ENCODE assay signal across 21 mouse cellular contexts in genomic region chr15:100912676-100913266, GRCm38 (mm10). TPM values are rescaled to one million over a fixed set of nuclear protein-coding genes. Genes with fewer than 3 reads are reported as not detected.
DNase-seq lines count a peak whose midpoint lies in the region; ATAC-seq and TF ChIP-seq lines count a peak whose summit lies in the region.
"Had no signal": no experiment of that assay in that cellular context is flagged by ENCODE, and none has a peak within 500 bp of the region (broad histone marks: within the 10 kb centered on the region; RNA-seq: fewer than 3 reads in every experiment).

No protein-coding gene starts in this region.

- no peak for ATAC-seq in hindbrain, postnatal 0 days
- no peak for ATAC-seq in hindbrain, embryonic 12.5 days (ENCODE audit: low FRiP score)
- no peak for ATAC-seq in kidney, embryonic 14.5 days (ENCODE audit: low FRiP score, low TSS enrichment)
- ATAC-seq: CD4-positive, CD25-positive, alpha-beta regulatory T cell, adult 4 months; forebrain, postnatal 0 days; hindbrain, embryonic 16.5 days had no signal

- peaks cover 12% of the 10 kb centered on the region for H3K4me1 ChIP-seq in hindbrain, postnatal 0 days (ENCODE audit: insufficient read depth, low read length)
- H3K4me1 ChIP-seq in hindbrain, embryonic 12.5 days = peaks cover 35% of the 10 kb centered on the region
- no peaks in the 10 kb centered on the region for H3K4me1 ChIP-seq in heart, adult 2 months (ENCODE audit: control insufficient read depth, insufficient read depth, low read length)
- H3K4me1 ChIP-seq in kidney, embryonic 14.5 days (ENCODE audit: control insufficient read depth, insufficient read depth, low read length) = no peaks in the 10 kb centered on the region

- H3K4me2 ChIP-seq in hindbrain, postnatal 0 days (ENCODE audit: low read depth, low read length) = no peak overlapping the region
- H3K4me2 ChIP-seq in hindbrain, embryonic 12.5 days (replicated peaks) = no peak overlapping the region
- no peak overlapping the region for H3K4me2 ChIP-seq in kidney, embryonic 14.5 days (replicated peaks; ENCODE audit: low read depth, low read length)
- H3K4me2 ChIP-seq: embryonic facial prominence, embryonic 12.5 days; forebrain, embryonic 12.5 days; heart, embryonic 13.5 days; kidney, embryonic 15.5 days had no signal

- peak overlapping the region; percentile 41; the same call in 1 of the 2 replicates for H3K27ac ChIP-seq in hindbrain, postnatal 0 days
- no peak overlapping the region for H3K27ac ChIP-seq in hindbrain, embryonic 12.5 days
- H3K27ac ChIP-seq in heart, adult 2 months = no peak overlapping the region
- no peak overlapping the region for H3K27ac ChIP-seq in kidney, embryonic 14.5 days (ENCODE audit: low read depth, low read length)
- H3K27ac ChIP-seq: embryonic facial prominence, embryonic 12.5 days; forebrain, embryonic 12.5 days; gastrocnemius, adult 2 months; heart, embryonic 13.5 days; kidney, embryonic 15.5 days had no signal

- no peaks in the 10 kb centered on the region for H3K27me3 ChIP-seq in hindbrain, postnatal 0 days (ENCODE audit: insufficient read depth, low read length)
- H3K27me3 ChIP-seq in hindbrain, embryonic 12.5 days = 0 out of 2 replicates have a peak, but pooled peaks cover 3% of the 10 kb centered on the region
- peaks cover 1% of the 10 kb centered on the region; the same call in 1 of the 2 replicates for H3K27me3 ChIP-seq in heart, adult 2 months (ENCODE audit: control insufficient read depth, insufficient read depth, low read length)
- no peaks in the 10 kb centered on the region for H3K27me3 ChIP-seq in kidney, embryonic 14.5 days (ENCODE audit: control insufficient read depth, insufficient read depth, low read length)
- H3K27me3 ChIP-seq: forebrain, embryonic 12.5 days; kidney, embryonic 15.5 days had no signal

- H3K9me3 ChIP-seq in hindbrain, postnatal 0 days (ENCODE audit: low read length) = no peaks in the 10 kb centered on the region
- peaks cover 3% of the 10 kb centered on the region; the same call in 1 of the 2 replicates for H3K9me3 ChIP-seq in hindbrain, embryonic 12.5 days (replicated peaks)
- H3K9me3 ChIP-seq in kidney, embryonic 14.5 days (ENCODE audit: control insufficient read depth, low read length) = no peaks in the 10 kb centered on the region
- H3K9me3 ChIP-seq: forebrain, embryonic 12.5 days; heart, embryonic 13.5 days; kidney, embryonic 15.5 days had no signal

- TF ChIP-seq CTCF in hindbrain, postnatal 0 days (IDR thresholded peaks at IDR 0.05; ENCODE audit: low read depth) = no peak
- TF ChIP-seq CTCF in heart, adult 2 months (IDR thresholded peaks at IDR 0.05) = no peak

- H3K4me3 ChIP-seq in hindbrain, postnatal 0 days (ENCODE audit: low read length) = no peak overlapping the region
- H3K4me3 ChIP-seq in hindbrain, embryonic 12.5 days = no peak overlapping the region
- no peak overlapping the region for H3K4me3 ChIP-seq in heart, adult 2 months
- no peak overlapping the region for H3K4me3 ChIP-seq in kidney, embryonic 14.5 days (ENCODE audit: low read length)
- H3K4me3 ChIP-seq: embryonic facial prominence, embryonic 12.5 days; forebrain, embryonic 12.5 days; gastrocnemius, adult 2 months; heart, embryonic 13.5 days; kidney, embryonic 15.5 days had no signal

- H3K36me3 ChIP-seq in hindbrain, postnatal 0 days (ENCODE audit: insufficient read depth, low read length) = no peaks in the 10 kb centered on the region
- H3K36me3 ChIP-seq in hindbrain, embryonic 12.5 days = no peaks in the 10 kb centered on the region
- no peaks in the 10 kb centered on the region for H3K36me3 ChIP-seq in heart, adult 2 months (ENCODE audit: control insufficient read depth, insufficient read depth, low read length)
- H3K36me3 ChIP-seq in kidney, embryonic 14.5 days (ENCODE audit: control insufficient read depth, insufficient read depth, low read length) = no peaks in the 10 kb centered on the region
- H3K36me3 ChIP-seq: embryonic facial prominence, embryonic 12.5 days; forebrain, embryonic 12.5 days; heart, embryonic 13.5 days; kidney, embryonic 15.5 days had no signal

- no peak for TF ChIP-seq EP300 in heart, adult 2 months (IDR thresholded peaks at IDR 0.05; ENCODE audit: insufficient read depth, low read depth, low read length)

- DNase-seq in cerebellum, adult 9-10 months = peak; percentile 70
- DNase-seq in cerebellum, adult 9-11 months = no peak
- no peak for DNase-seq in hindbrain, postnatal 0 days (ENCODE audit: low spot score)
- DNase-seq in MEL-GATA-1-ER (ENCODE audit: extremely low read depth, low read depth) = peak; percentile 50
- DNase-seq in heart, adult 2 months = no peak
- DNase-seq: adrenal gland, adult 2 months; adrenal gland, postnatal 25 days; forebrain, postnatal 0 days; gastrocnemius, adult 2 months; gastrocnemius, postnatal 25 days; heart, postnatal 36 days; kidney, adult 18-20 months had no signal

- no peak for TF ChIP-seq POLR2A in heart, adult 2 months (IDR thresholded peaks at IDR 0.05; ENCODE audit: insufficient read depth, low read depth, low read length)

- H3K9ac ChIP-seq in hindbrain, postnatal 0 days (replicated peaks; ENCODE audit: low read length) = no peak overlapping the region
- H3K9ac ChIP-seq in hindbrain, embryonic 12.5 days = no peak overlapping the region
- H3K9ac ChIP-seq in heart, adult 2 months (ENCODE audit: low read depth, low read length) = no peak overlapping the region
- no peak overlapping the region for H3K9ac ChIP-seq in kidney, embryonic 14.5 days (ENCODE audit: low read depth, low read length)
- H3K9ac ChIP-seq: embryonic facial prominence, embryonic 12.5 days; forebrain, embryonic 12.5 days; forebrain, postnatal 0 days; heart, embryonic 13.5 days; kidney, embryonic 15.5 days had no signal

- H3K79me2 ChIP-seq in heart, adult 2 months (replicated peaks; ENCODE audit: control insufficient read depth, insufficient read depth, low read length) = no peaks in the 10 kb centered on the region

- intact Hi-C loops in heart, adult 2 months (cut with DNase I) = no loop called here

- 75% methylated on average over 3 of the region's 3 CpGs for WGBS in hindbrain, postnatal 0 days
- WGBS in hindbrain, embryonic 12.5 days = 80% methylated on average over 3 of the region's 3 CpGs
- 74% methylated on average over 3 of the region's 3 CpGs for WGBS in heart, adult 2 months
- 87% methylated on average over 3 of the region's 3 CpGs for WGBS in kidney, embryonic 14.5 days

RNA-seq across cellular contexts. Expression of gene Scn8a, which starts 43.1 kb away (rescaled TPM):
- 40.1 and 45.7 TPM in 2 replicates for total RNA-seq in hindbrain, postnatal 0 days (2014; rRNA removed)
- polyA plus RNA-seq in hindbrain, postnatal 0 days (2015; fragmentation: Nextera tagmentation; extraction: Ambion mirVana) = 26.9 and 32.4 TPM in 2 replicates
- polyA plus RNA-seq in hindbrain, embryonic 12.5 days (2016; fragmentation: Nextera tagmentation; extraction: Ambion mirVana) = 19.2 and 20.2 TPM in 2 replicates
- total RNA-seq in heart, adult 2 months (2021) = under 1 TPM in 1 of 2 experiments, not detected in 1; 0.02 TPM
- polyA plus RNA-seq in heart, adult 2 months (2012; rRNA removed) = 0.09 TPM in 1 of 2 replicates, not detected in the other
- 15.1 and 18.4 TPM in 2 replicates for polyA plus RNA-seq in kidney, embryonic 14.5 days (2014; fragmentation: Nextera tagmentation; extraction: Ambion mirVana)
- total RNA-seq: granulocyte monocyte progenitor cell, adult 5-6 weeks had no signal

Comparison
In these comparisons a context has a peak if more than half of its experiments do, and no peak if none do; other contexts are left out.
1. DNase-seq: peak in cerebellum, adult 9-10 months (single experiment) and MEL-GATA-1-ER (single experiment); none in cerebellum, adult 9-11 months (single experiment), hindbrain, postnatal 0 days (single experiment) and heart, adult 2 months (0 of 2).
2. RNA of gene Scn8a, which starts 43.1 kb away (polyA plus RNA-seq): 26.9 to 32.4 TPM in hindbrain, postnatal 0 days, 19.2 to 20.2 TPM in hindbrain, embryonic 12.5 days and 15.1 to 18.4 TPM in kidney, embryonic 14.5 days; 0.09 TPM in heart, adult 2 months; every median in the first group is over 10 times any median in the second.